Mouse (Mus musculus) liver, embryonic 14.5 days (tissue): ENCODE data around the gene Exoc1.

ENCODE experiments used
- CTCF ChIP-seq: IDR thresholded peaks from 2 replicates; pipeline ENCODE4 v1.5.1; 2016; ENCODE audit warnings: antibody characterized with exemption, low read depth, control low read depth
- EP300 ChIP-seq: IDR thresholded peaks from 2 replicates; pipeline ENCODE4 v1.6.1; 2016; ENCODE audit warnings: antibody characterized with exemption, low read depth

DNA sequence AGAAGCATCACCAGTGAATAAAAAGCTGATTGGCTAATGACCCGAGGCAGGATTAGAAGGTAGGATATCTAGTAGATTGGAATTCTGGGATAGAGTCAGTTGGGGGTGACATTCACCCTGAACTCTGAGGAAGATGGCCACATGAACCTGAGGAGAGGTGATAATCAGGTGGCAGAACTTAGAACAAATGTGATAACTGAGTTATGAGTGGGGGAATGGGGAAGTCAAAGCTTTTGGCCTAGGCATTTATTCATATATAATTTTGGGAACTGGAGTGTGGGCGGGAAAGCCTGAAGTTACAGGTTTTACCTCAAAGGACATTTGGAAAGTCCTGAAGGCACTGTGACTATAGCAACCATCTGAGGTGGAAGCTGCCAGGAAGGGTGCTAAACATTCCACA lies 56.3 kb downstream of the Exoc1 start:
- TF ChIP-seq CTCF (no peak), EP300 (no peak)
